Mouse (Mus musculus): ENCODE measurements around the gene Scfd2. TPM values are rescaled to one million over a fixed set of nuclear protein-coding genes. Genes with fewer than 3 reads are reported as not detected.
A peak's percentile ranks its signal among the peaks of the same experiment; 100 is the strongest.

Gene Scfd2
- polyA plus RNA-seq, 1 experiment from 2014 or later, result 18.4 TPM

DNA sequence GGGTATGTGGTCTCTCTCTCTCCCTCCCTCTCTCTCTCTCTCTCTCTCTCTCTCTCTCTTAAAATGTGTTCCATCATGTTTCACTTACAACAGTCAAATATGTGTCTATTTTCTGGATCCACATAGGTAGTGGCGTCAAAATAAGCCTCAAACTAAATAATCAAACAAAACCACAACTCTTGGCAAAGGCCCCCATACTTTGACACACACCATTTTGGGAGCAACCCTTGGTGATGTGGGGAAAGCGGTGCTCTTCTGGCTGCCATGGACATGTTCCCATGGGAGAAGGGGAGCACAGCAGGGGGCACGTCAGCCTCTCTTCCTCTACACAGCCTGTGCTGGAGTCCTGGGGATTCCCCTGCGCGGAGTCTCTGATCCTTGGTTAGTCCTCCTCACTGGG lies 340.6 kb downstream of the Scfd2 start:
- H3K4me3 ChIP-seq (replicated peaks; ENCODE audit: low read depth, low read length), result no peak overlapping the region
- DNase-seq (no peak), ATAC-seq (ENCODE audit: low FRiP score, low TSS enrichment) (no peak)
- no peaks in the 10 kb centered on the region for H3K36me3 ChIP-seq (ENCODE audit: control insufficient read depth, insufficient read depth, low read length)
- H3K9me3 ChIP-seq (ENCODE audit: control insufficient read depth, low read length), result no peaks in the 10 kb centered on the region
- peaks cover 10% of the 10 kb centered on the region; the same call in 1 of the 2 replicates for H3K4me1 ChIP-seq (ENCODE audit: control insufficient read depth, insufficient read depth, low read length)
- no peak overlapping the region for H3K9ac ChIP-seq (replicated peaks; ENCODE audit: low read length)
- 68% methylated on average over 5 of the region's 5 CpGs for WGBS
- no peak overlapping the region for H3K4me2 ChIP-seq (ENCODE audit: low read length)
- no peak overlapping the region for H3K27ac ChIP-seq (replicated peaks; ENCODE audit: low read depth, low read length)
- peaks cover 6% of the 10 kb centered on the region; the same call in 1 of the 2 replicates for H3K27me3 ChIP-seq (ENCODE audit: control insufficient read depth, insufficient read depth, low read length)

DNA sequence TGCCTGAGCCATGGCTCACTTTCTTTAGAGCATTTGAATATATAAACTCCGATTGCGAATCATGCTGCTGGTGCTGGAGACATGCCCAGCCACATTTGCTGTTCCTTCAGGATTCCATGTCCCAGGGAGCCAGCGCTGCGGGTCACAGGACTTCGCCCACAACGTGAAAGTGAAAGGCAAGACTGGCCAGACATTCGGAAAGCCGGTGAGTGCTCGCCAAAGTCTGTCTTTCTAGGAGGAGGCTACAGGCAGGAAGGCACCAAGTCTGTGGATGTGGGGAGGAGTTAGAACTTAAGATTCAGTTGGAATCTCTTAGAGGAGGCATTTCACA lies 341.4 kb downstream of the Scfd2 start:
- no peaks in the 10 kb centered on the region for H3K36me3 ChIP-seq (ENCODE audit: control insufficient read depth, insufficient read depth, low read length)
- no peaks in the 10 kb centered on the region for H3K9me3 ChIP-seq (ENCODE audit: control insufficient read depth, low read length)
- WGBS, result 27% methylated on average over 9 of the region's 9 CpGs
- peaks cover 6% of the 10 kb centered on the region; the same call in 1 of the 2 replicates for H3K27me3 ChIP-seq (ENCODE audit: control insufficient read depth, insufficient read depth, low read length)
- ATAC-seq (ENCODE audit: low FRiP score, low TSS enrichment) (no peak), DNase-seq (no peak)
- no peak overlapping the region for H3K9ac ChIP-seq (replicated peaks; ENCODE audit: low read length)
- no peak overlapping the region for H3K4me2 ChIP-seq (ENCODE audit: low read length)
- no peak overlapping the region for H3K27ac ChIP-seq (replicated peaks; ENCODE audit: low read depth, low read length)
- H3K4me3 ChIP-seq (replicated peaks; ENCODE audit: low read depth, low read length), result no peak overlapping the region
- peaks cover 10% of the 10 kb centered on the region; the same call in 1 of the 2 replicates for H3K4me1 ChIP-seq (ENCODE audit: control insufficient read depth, insufficient read depth, low read length)

DNA sequence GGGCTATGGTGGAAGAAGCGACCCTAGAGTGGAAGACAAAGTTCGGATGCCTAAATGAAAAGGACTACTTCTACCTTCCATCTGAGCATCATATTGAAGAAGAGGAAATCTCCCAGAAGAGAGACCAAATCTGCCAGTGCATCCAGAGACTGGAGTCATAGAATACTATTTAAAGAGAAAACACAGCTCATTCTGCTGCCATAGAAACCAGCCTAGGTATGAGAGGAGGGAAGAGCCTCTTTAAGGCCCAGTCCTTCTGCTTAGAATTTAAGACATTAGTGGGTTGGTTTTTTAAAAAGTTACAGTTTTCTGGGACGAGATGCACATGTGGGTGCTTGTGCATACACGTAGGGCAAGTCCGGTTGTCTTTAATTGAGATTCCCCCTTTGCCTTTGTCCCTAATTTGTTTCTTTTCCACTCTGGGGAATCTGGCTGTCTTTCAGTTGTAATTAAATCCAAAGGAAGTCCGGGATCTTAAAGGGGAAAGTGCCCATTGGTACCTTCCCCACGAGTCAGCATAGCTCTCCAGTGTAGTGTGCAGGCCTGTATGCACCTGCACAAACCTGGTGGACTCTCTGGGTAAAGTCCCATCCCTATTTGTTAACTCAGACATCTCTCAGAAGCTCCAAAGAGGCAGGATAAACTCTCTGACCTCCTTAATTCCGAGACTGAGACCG lies 341.9 kb downstream of the Scfd2 start:
- H3K27me3 ChIP-seq (ENCODE audit: control insufficient read depth, insufficient read depth, low read length), result peaks cover 4% of the 10 kb centered on the region; the same call in 1 of the 2 replicates
- no peak overlapping the region for H3K27ac ChIP-seq (replicated peaks; ENCODE audit: low read depth, low read length)
- no peak overlapping the region for H3K9ac ChIP-seq (replicated peaks; ENCODE audit: low read length)
- no peak for DNase-seq
- no peak overlapping the region for H3K4me3 ChIP-seq (replicated peaks; ENCODE audit: low read depth, low read length)
- H3K4me2 ChIP-seq (ENCODE audit: low read length), result no peak overlapping the region
- no peak for ATAC-seq (ENCODE audit: low FRiP score, low TSS enrichment)
- H3K4me1 ChIP-seq (ENCODE audit: control insufficient read depth, insufficient read depth, low read length), result peaks cover 6% of the 10 kb centered on the region; the same call in 1 of the 2 replicates
- no peaks in the 10 kb centered on the region for H3K9me3 ChIP-seq (ENCODE audit: control insufficient read depth, low read length)
- 39% methylated on average over 9 of the region's 9 CpGs for WGBS
- H3K36me3 ChIP-seq (ENCODE audit: control insufficient read depth, insufficient read depth, low read length), result no peaks in the 10 kb centered on the region

DNA sequence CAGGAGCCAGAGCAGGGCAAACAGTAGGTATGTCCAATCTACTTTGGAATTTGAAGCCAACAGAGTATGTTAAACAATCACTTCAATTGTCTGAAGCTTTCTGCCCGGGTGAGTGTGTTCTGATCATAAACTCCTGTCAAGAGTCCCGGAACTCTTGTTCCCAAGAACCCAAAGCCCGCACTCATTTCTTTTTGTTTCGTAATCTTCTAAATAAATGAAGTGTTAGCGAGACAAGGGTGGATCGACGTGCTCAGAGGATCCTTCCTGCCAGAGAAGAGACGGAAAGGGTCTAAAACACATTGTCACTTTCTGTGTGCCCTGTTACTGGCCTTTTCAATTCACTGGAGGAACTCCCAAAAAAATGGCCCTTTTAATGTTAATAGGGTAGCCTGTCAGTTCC lies 342.7 kb downstream of the Scfd2 start:
- ATAC-seq (ENCODE audit: low FRiP score, low TSS enrichment) (no peak), DNase-seq (no peak)
- peaks cover 2% of the 10 kb centered on the region; the same call in 1 of the 2 replicates for H3K27me3 ChIP-seq (ENCODE audit: control insufficient read depth, insufficient read depth, low read length)
- no peaks in the 10 kb centered on the region for H3K36me3 ChIP-seq (ENCODE audit: control insufficient read depth, insufficient read depth, low read length)
- H3K27ac ChIP-seq (replicated peaks; ENCODE audit: low read depth, low read length), result no peak overlapping the region
- 74% methylated on average over 8 of the region's 8 CpGs for WGBS
- no peak overlapping the region for H3K9ac ChIP-seq (replicated peaks; ENCODE audit: low read length)
- H3K9me3 ChIP-seq (ENCODE audit: control insufficient read depth, low read length), result no peaks in the 10 kb centered on the region
- no peak overlapping the region for H3K4me3 ChIP-seq (replicated peaks; ENCODE audit: low read depth, low read length)
- no peak overlapping the region for H3K4me2 ChIP-seq (ENCODE audit: low read length)
- H3K4me1 ChIP-seq (ENCODE audit: control insufficient read depth, insufficient read depth, low read length), result 0 out of 2 replicates have a peak, but pooled peaks cover 4% of the 10 kb centered on the region

DNA sequence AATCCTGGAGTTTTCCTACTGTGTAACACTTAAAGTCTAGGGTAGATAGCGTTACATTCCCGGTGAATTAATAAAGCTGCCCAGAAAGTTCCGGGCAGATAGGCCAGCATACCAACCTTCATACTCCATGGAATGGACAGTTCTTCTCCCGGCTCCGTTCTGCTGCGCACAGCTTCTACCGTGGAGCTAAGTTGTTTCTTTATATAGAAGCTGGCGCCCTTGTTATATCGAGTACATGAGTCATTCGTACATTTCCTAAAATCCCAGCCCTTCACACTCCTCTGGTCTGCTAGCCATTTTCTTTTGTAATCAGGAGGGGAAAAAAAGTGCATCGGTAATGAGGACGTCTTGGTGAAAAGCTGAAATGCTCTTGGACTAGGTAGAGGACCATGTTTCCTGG lies 343.5 kb downstream of the Scfd2 start:
- H3K4me2 ChIP-seq (ENCODE audit: low read length), result no peak overlapping the region
- DNase-seq (no peak), ATAC-seq (ENCODE audit: low FRiP score, low TSS enrichment) (no peak)
- 91% methylated on average over 12 of the region's 12 CpGs for WGBS
- H3K9me3 ChIP-seq (ENCODE audit: control insufficient read depth, low read length), result no peaks in the 10 kb centered on the region
- H3K4me1 ChIP-seq (ENCODE audit: control insufficient read depth, insufficient read depth, low read length), result peaks cover 9% of the 10 kb centered on the region; the same call in 1 of the 2 replicates
- no peak overlapping the region for H3K9ac ChIP-seq (replicated peaks; ENCODE audit: low read length)
- H3K4me3 ChIP-seq (replicated peaks; ENCODE audit: low read depth, low read length), result no peak overlapping the region
- peaks cover 2% of the 10 kb centered on the region; the same call in 1 of the 2 replicates for H3K27me3 ChIP-seq (ENCODE audit: control insufficient read depth, insufficient read depth, low read length)
- H3K36me3 ChIP-seq (ENCODE audit: control insufficient read depth, insufficient read depth, low read length), result no peaks in the 10 kb centered on the region
- no peak overlapping the region for H3K27ac ChIP-seq (replicated peaks; ENCODE audit: low read depth, low read length)

DNA sequence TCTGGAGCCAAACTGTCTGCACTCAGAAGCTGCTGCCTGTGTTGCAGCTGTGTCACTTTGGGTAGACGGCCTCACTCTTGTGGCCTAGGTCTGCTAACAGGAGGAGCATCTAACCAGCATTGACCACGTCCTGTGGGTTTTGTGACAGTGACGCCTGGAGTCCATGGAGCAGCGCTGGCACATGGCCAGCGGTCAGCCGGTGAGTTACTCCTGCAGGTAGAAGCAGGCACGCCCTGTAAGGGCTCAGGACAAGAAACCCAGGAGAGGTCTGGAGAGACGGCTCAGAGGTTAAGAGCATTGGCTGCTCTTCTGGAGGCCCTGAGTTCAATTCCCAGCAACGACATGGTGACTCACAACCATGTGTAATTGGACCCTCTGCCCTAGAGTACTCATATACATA lies 347.0 kb downstream of the Scfd2 start:
- Histone ChIP-seq H3K27me3 (ENCODE audit: control insufficient read depth, insufficient read depth, low read length) (peaks cover 8% of the 10 kb centered on the region; the same call in 1 of the 2 replicates), H3K9me3 (ENCODE audit: control insufficient read depth, low read length) (no peaks in the 10 kb centered on the region), H3K4me2 (ENCODE audit: low read length) (no peak overlapping the region), H3K4me1 (ENCODE audit: control insufficient read depth, insufficient read depth, low read length) (peaks cover 13% of the 10 kb centered on the region), H3K4me3 (replicated peaks; ENCODE audit: low read depth, low read length) (no peak overlapping the region), H3K36me3 (ENCODE audit: control insufficient read depth, insufficient read depth, low read length) (no peaks in the 10 kb centered on the region), H3K9ac (replicated peaks; ENCODE audit: low read length) (no peak overlapping the region), H3K27ac (replicated peaks; ENCODE audit: low read depth, low read length) (no peak overlapping the region)
- 86% methylated on average over 9 of the region's 9 CpGs for WGBS
- DNase-seq (no peak), ATAC-seq (ENCODE audit: low FRiP score, low TSS enrichment) (no peak)

DNA sequence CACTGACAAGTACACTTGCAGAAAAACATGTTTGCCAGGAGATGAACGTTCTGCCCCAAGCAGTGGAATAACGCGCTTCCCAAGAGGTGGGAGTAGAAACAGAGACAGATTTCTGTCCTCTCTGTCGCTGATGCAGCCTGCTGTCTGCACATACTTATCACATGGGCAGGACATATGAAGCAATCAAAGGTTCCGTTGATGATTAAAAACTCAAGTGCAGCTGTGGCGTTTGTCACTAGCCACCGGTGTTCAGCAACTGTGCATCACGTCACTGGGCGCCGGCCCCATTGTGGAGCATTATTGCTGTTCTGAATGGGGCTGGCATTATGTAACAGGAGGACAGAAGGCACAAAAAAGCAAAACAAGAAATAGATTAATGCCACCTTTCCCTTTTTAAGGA lies 348.4 kb downstream of the Scfd2 start:
- ATAC-seq (ENCODE audit: low FRiP score, low TSS enrichment), result no peak
- peaks cover 8% of the 10 kb centered on the region; the same call in 1 of the 2 replicates for H3K27me3 ChIP-seq (ENCODE audit: control insufficient read depth, insufficient read depth, low read length)
- no peaks in the 10 kb centered on the region for H3K9me3 ChIP-seq (ENCODE audit: control insufficient read depth, low read length)
- H3K4me2 ChIP-seq (ENCODE audit: low read length), result no peak overlapping the region
- H3K27ac ChIP-seq (replicated peaks; ENCODE audit: low read depth, low read length), result no peak overlapping the region
- no peak for DNase-seq
- no peak overlapping the region; the same call in 1 of the 2 replicates for H3K9ac ChIP-seq (replicated peaks; ENCODE audit: low read length)
- peaks cover 13% of the 10 kb centered on the region for H3K4me1 ChIP-seq (ENCODE audit: control insufficient read depth, insufficient read depth, low read length)
- 54% methylated on average over 10 of the region's 10 CpGs for WGBS
- no peaks in the 10 kb centered on the region for H3K36me3 ChIP-seq (ENCODE audit: control insufficient read depth, insufficient read depth, low read length)
- H3K4me3 ChIP-seq (replicated peaks; ENCODE audit: low read depth, low read length), result no peak overlapping the region

DNA sequence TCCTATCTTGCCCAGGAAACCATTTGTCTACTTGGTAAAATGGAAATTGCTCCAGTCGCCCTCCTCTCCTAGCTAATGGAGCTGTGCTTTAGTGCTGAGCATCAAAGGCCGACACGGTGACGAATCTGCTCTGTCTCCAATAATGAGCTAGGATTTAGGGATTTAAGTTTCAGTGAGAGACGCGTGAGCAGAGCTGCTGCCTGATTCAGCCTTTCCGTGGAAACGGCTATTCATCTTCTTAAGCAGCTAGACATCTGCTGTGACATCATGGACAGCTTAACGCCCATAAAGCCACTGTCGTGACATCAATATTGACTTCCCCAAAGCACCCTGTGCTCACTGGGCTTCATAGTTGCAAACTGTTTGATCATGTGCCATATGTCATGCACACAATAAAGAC lies 351.3 kb downstream of the Scfd2 start:
- H3K9me3 ChIP-seq (ENCODE audit: control insufficient read depth, low read length), result no peaks in the 10 kb centered on the region
- H3K4me2 ChIP-seq (ENCODE audit: low read length), result 0 out of 2 replicates have a peak overlapping the region, but pooled peaks have one; percentile 6
- ATAC-seq (ENCODE audit: low FRiP score, low TSS enrichment), result peak; percentile 55; the same call in 1 of the 2 replicates
- peak; percentile 78 for DNase-seq
- H3K27ac ChIP-seq (replicated peaks; ENCODE audit: low read depth, low read length), result no peak overlapping the region
- no peak overlapping the region for H3K9ac ChIP-seq (replicated peaks; ENCODE audit: low read length)
- H3K27me3 ChIP-seq (ENCODE audit: control insufficient read depth, insufficient read depth, low read length), result peaks cover 8% of the 10 kb centered on the region; the same call in 1 of the 2 replicates
- no peak overlapping the region for H3K4me3 ChIP-seq (replicated peaks; ENCODE audit: low read depth, low read length)
- peaks cover 18% of the 10 kb centered on the region for H3K4me1 ChIP-seq (ENCODE audit: control insufficient read depth, insufficient read depth, low read length)
- H3K36me3 ChIP-seq (ENCODE audit: control insufficient read depth, insufficient read depth, low read length), result no peaks in the 10 kb centered on the region
- 10% methylated on average over 10 of the region's 10 CpGs for WGBS
